In genomic region chr9:46033058-46033457, GRCm38 (mm10) we compare ENCODE assay signal across 19 mouse cellular contexts. TPM values are rescaled to one million over a fixed set of nuclear protein-coding genes. Genes with fewer than 3 reads are reported as not detected.
DNase-seq lines count a peak whose midpoint lies in the region; ATAC-seq and TF ChIP-seq lines count a peak whose summit lies in the region.
"Had no signal": no experiment of that assay in that cellular context is flagged by ENCODE, and none has a peak within 500 bp of the region (broad histone marks: within the 10 kb centered on the region; RNA-seq: fewer than 3 reads in every experiment).

No protein-coding gene starts in this region.

- TF ChIP-seq CTCF in layer of hippocampus, adult 2 months (conservative IDR thresholded peaks at IDR 0.05), result no peak
- no peak for TF ChIP-seq CTCF in bone marrow macrophage, adult 2 months (IDR thresholded peaks at IDR 0.05; ENCODE audit: low read depth, low read length)

- no peak overlapping the region for H3K4me3 ChIP-seq in heart, embryonic 14.5 days (ENCODE audit: control insufficient read depth in 1 of 2, insufficient read depth in 1 of 2, low read depth in 1 of 2, low read length in 2 of 2)
- no peak overlapping the region for H3K4me3 ChIP-seq in layer of hippocampus, adult 2 months
- no peak overlapping the region for H3K4me3 ChIP-seq in bone marrow macrophage, adult 2 months (ENCODE audit: insufficient read depth, low read length)
- H3K4me3 ChIP-seq in limb, embryonic 15.5 days, result no peak overlapping the region
- H3K4me3 ChIP-seq in forebrain, embryonic 12.5 days (replicated peaks), result no peak overlapping the region
- H3K4me3 ChIP-seq: forebrain, embryonic 13.5 days; limb, embryonic 12.5 days; midbrain, embryonic 13.5 days; myocyte; neural tube, embryonic 15.5 days had no signal

- 49% methylated on average over 1 of the region's 1 CpGs for WGBS in heart, embryonic 14.5 days
- WGBS in limb, embryonic 15.5 days, result 24% methylated on average over 1 of the region's 1 CpGs
- 94% methylated on average over 1 of the region's 1 CpGs for WGBS in forebrain, embryonic 12.5 days

- peak overlapping the region; percentile 21; the same call in 1 of the 2 replicates for H3K9ac ChIP-seq in heart, embryonic 14.5 days (ENCODE audit: low read length)
- H3K9ac ChIP-seq in limb, embryonic 15.5 days, result no peak overlapping the region
- no peak overlapping the region for H3K9ac ChIP-seq in forebrain, embryonic 12.5 days
- H3K9ac ChIP-seq: forebrain, embryonic 13.5 days; limb, embryonic 12.5 days; midbrain, embryonic 13.5 days; neural tube, embryonic 15.5 days had no signal

- peak overlapping the region; percentile 33; the same call in 1 of the 2 replicates for H3K4me2 ChIP-seq in heart, embryonic 14.5 days (ENCODE audit: low read length)
- no peak overlapping the region for H3K4me2 ChIP-seq in limb, embryonic 15.5 days
- no peak overlapping the region for H3K4me2 ChIP-seq in forebrain, embryonic 12.5 days
- H3K4me2 ChIP-seq: forebrain, embryonic 13.5 days; limb, embryonic 12.5 days; midbrain, embryonic 13.5 days; neural tube, embryonic 15.5 days had no signal

- H3K27me3 ChIP-seq in heart, embryonic 14.5 days (ENCODE audit: control insufficient read depth, insufficient read depth, low read length), result no peaks in the 10 kb centered on the region
- H3K27me3 ChIP-seq in limb, embryonic 15.5 days, result no peaks in the 10 kb centered on the region
- no peaks in the 10 kb centered on the region for H3K27me3 ChIP-seq in forebrain, embryonic 12.5 days
- H3K27me3 ChIP-seq: forebrain, embryonic 13.5 days; limb, embryonic 12.5 days; midbrain, embryonic 13.5 days; neural tube, embryonic 15.5 days had no signal

- DNase-seq in heart, postnatal 4 days, result no peak
- DNase-seq in layer of hippocampus, adult 2 months (ENCODE audit: low spot score in 2 of 2), result no peak
- no peak for DNase-seq in layer of hippocampus, adult 8-10 months (ENCODE audit: low spot score in 2 of 2)
- no peak for DNase-seq in spleen, adult 18-20 months
- DNase-seq: adrenal gland, postnatal 14 days; cerebellum, adult 18-20 months; gastrocnemius, postnatal 36 days; kidney, adult 8-10 months; right cerebral cortex, postnatal 25 days; thymus, postnatal 14 days had no signal

- H3K4me1 ChIP-seq in heart, embryonic 14.5 days (ENCODE audit: control insufficient read depth in 2 of 2, insufficient read depth in 2 of 2, low read length in 2 of 2), result peaks cover 30 to 47% of the 10 kb centered on the region in 2 experiments
- H3K4me1 ChIP-seq in bone marrow macrophage, adult 2 months (ENCODE audit: control insufficient read depth, insufficient read depth, low read length), result peaks cover 36% of the 10 kb centered on the region
- H3K4me1 ChIP-seq in limb, embryonic 15.5 days, result peaks cover 48% of the 10 kb centered on the region
- peaks cover 14% of the 10 kb centered on the region for H3K4me1 ChIP-seq in forebrain, embryonic 12.5 days

- TF ChIP-seq POLR2A in bone marrow macrophage, adult 2 months (IDR thresholded peaks at IDR 0.05; ENCODE audit: borderline replicate concordance, low read depth, low read length), result no peak

- H3K27ac ChIP-seq in heart, embryonic 14.5 days (replicated peaks in 1 of 2; ENCODE audit: control insufficient read depth in 1 of 2, insufficient read depth in 1 of 2, low read depth in 2 of 2, low read length in 2 of 2), result peak overlapping the region in 1 of 2 experiments; percentile 51; a peak in 2 of 4 replicates
- H3K27ac ChIP-seq in layer of hippocampus, adult 2 months, result peak overlapping the region; percentile 52
- peak overlapping the region; percentile 38 for H3K27ac ChIP-seq in bone marrow macrophage, adult 2 months (ENCODE audit: insufficient read depth, low read depth, low read length)
- H3K27ac ChIP-seq in limb, embryonic 15.5 days, result peak overlapping the region; percentile 73
- H3K27ac ChIP-seq in forebrain, embryonic 12.5 days, result no peak overlapping the region
- H3K27ac ChIP-seq: forebrain, embryonic 13.5 days; limb, embryonic 12.5 days; midbrain, embryonic 13.5 days; neural tube, embryonic 15.5 days had no signal

- ATAC-seq in heart, embryonic 14.5 days (ENCODE audit: insufficient number of reproducible peaks, insufficient read depth, low FRiP score, low read depth), result no peak
- no peak for ATAC-seq in limb, embryonic 15.5 days (ENCODE audit: insufficient number of reproducible peaks, low FRiP score, low TSS enrichment, low read depth)
- ATAC-seq in forebrain, embryonic 12.5 days (ENCODE audit: low FRiP score), result no peak
- ATAC-seq: forebrain, embryonic 13.5 days; midbrain, embryonic 13.5 days had no signal

- H3K9me3 ChIP-seq in heart, embryonic 14.5 days (ENCODE audit: control insufficient read depth, low read length), result no peaks in the 10 kb centered on the region
- no peaks in the 10 kb centered on the region for H3K9me3 ChIP-seq in limb, embryonic 15.5 days
- no peaks in the 10 kb centered on the region for H3K9me3 ChIP-seq in forebrain, embryonic 12.5 days
- H3K9me3 ChIP-seq: forebrain, embryonic 13.5 days; limb, embryonic 12.5 days; midbrain, embryonic 13.5 days; neural tube, embryonic 15.5 days had no signal

- H3K36me3 ChIP-seq in heart, embryonic 14.5 days (ENCODE audit: control insufficient read depth, insufficient read depth, low read length), result no peaks in the 10 kb centered on the region
- H3K36me3 ChIP-seq in limb, embryonic 15.5 days, result no peaks in the 10 kb centered on the region
- no peaks in the 10 kb centered on the region for H3K36me3 ChIP-seq in forebrain, embryonic 12.5 days (replicated peaks)
- H3K36me3 ChIP-seq: limb, embryonic 12.5 days; midbrain, embryonic 13.5 days; neural tube, embryonic 15.5 days had no signal

RNA-seq across cellular contexts. Expression of gene Sik3, which starts 20.4 kb away (rescaled TPM):
- polyA plus RNA-seq in heart, embryonic 14.5 days (2014; fragmentation: Nextera tagmentation; extraction: Ambion mirVana), result 13.1 and 14.1 TPM in 2 replicates
- total RNA-seq in heart, postnatal 4 days (2021), result 10 to 100 TPM; 64.6 to 66.9 TPM
- 100 to 1,000 TPM; 133 to 141 TPM for total RNA-seq in layer of hippocampus, adult 2 months (2021)
- 100 to 1,000 TPM; 134 to 147 (median 140) TPM for total RNA-seq in layer of hippocampus, adult 8-10 months (2022)
- 23.4 and 24.4 TPM in 2 replicates for polyA plus RNA-seq in bone marrow macrophage, adult 2 months (2012; ENCODE audit: insufficient read depth, insufficient read length, missing spikeins)
- 10.6 and 11.8 TPM in 2 replicates for polyA plus RNA-seq in limb, embryonic 15.5 days (2015; fragmentation: Nextera tagmentation; extraction: Ambion mirVana)
- 5.9 and 9.8 TPM in 2 replicates for polyA plus RNA-seq in forebrain, embryonic 12.5 days (2016; fragmentation: Nextera tagmentation; extraction: Ambion mirVana)

RNA-seq across cellular contexts. Expression of gene Pafah1b2, which starts 20.6 kb away (rescaled TPM):
- 141 and 148 TPM in 2 replicates for polyA plus RNA-seq in heart, embryonic 14.5 days (2014; fragmentation: Nextera tagmentation; extraction: Ambion mirVana)
- total RNA-seq in heart, postnatal 4 days (2021), result 100 to 1,000 TPM; 104 TPM
- 100 to 1,000 TPM; 215 to 228 TPM for total RNA-seq in layer of hippocampus, adult 2 months (2021)
- total RNA-seq in layer of hippocampus, adult 8-10 months (2022), result 100 to 1,000 TPM; 195 to 219 (median 207) TPM
- 41.0 and 44.9 TPM in 2 replicates for polyA plus RNA-seq in bone marrow macrophage, adult 2 months (2012; ENCODE audit: insufficient read depth, insufficient read length, missing spikeins)
- 182 and 188 TPM in 2 replicates for polyA plus RNA-seq in limb, embryonic 15.5 days (2015; fragmentation: Nextera tagmentation; extraction: Ambion mirVana)
- polyA plus RNA-seq in forebrain, embryonic 12.5 days (2016; fragmentation: Nextera tagmentation; extraction: Ambion mirVana), result 298 and 341 TPM in 2 replicates
